Mouse (Mus musculus): Measurements from ENCODE around the gene Pik3r6. TPM values are rescaled to one million over a fixed set of nuclear protein-coding genes. Genes with fewer than 3 reads are reported as not detected.

Gene Pik3r6
- total RNA-seq, 2 experiments from 2014 or later, result 3.8 to 4.1 TPM

- intact Hi-C loops (cut with DNase I), result loop anchor here (10.0 kb wide), 1 partner anchor 243 kb away; no protein-coding TSS in a partner anchor
- no peak for DNase-seq (ENCODE audit: low spot score in 2 of 2)
These were observed 59.4 kb downstream of the Pik3r6 start for GRCm38 (mm10) chr11:68561957-68562950.

GRCm38 (mm10) chr11:68564356-68565031, 61.7 kb downstream of the Pik3r6 start:
- intact Hi-C loops (cut with DNase I), result loop anchor here (5.0 to 10.0 kb wide), 2 partner anchors 128 to 240 kb away; partner anchors contain the start of gene Myh10
- DNase-seq (ENCODE audit: low spot score in 2 of 2), result no peak

GRCm38 (mm10) chr11:68565032-68565429, 62.2 kb downstream of the Pik3r6 start:
- intact Hi-C loops (cut with DNase I), result loop anchor here (5.0 to 10.0 kb wide), 2 partner anchors 127 to 240 kb away; partner anchors contain the start of gene Myh10

DNA sequence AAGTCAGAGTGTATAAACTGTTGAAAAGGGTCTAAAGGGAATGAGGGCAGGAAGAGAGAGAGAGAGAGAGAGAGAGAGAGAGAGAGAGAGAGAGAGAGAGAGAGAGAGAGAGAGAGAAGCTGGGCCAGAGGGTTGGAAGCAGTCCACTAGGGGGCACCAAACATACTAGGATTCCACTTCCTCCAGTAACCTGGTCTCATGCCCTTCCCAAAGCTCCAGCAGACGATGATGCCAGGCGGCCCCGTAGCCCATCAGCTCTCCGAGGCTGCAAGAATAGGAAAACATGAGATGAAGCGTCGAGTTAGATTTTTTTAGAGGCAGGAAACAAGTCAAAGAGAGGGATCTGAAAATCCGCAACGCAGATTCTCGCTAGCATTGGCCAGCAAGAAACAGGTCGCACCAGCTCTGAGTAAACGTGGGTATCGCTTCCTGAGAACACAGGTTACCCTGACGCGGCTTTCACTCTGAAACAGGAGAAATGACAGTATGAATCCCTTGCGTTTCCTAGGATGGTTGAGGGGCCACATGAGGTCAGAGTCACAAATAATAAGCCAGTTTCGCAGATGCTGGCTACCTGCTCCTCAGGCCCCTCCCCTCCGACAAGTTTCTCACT, 63.7 kb downstream of the Pik3r6 start:
- DNase-seq (ENCODE audit: low spot score in 2 of 2), result peak; percentile 92
- intact Hi-C loops (cut with DNase I), result loop anchor here (5.0 to 10.0 kb wide), 2 partner anchors 126 to 238 kb away; partner anchors contain the start of gene Myh10

More at GRCm38 (mm10) chr11:68565032-68565429, 62.2 kb downstream of the Pik3r6 start:
- no peak for DNase-seq (ENCODE audit: low spot score in 2 of 2)

DNA sequence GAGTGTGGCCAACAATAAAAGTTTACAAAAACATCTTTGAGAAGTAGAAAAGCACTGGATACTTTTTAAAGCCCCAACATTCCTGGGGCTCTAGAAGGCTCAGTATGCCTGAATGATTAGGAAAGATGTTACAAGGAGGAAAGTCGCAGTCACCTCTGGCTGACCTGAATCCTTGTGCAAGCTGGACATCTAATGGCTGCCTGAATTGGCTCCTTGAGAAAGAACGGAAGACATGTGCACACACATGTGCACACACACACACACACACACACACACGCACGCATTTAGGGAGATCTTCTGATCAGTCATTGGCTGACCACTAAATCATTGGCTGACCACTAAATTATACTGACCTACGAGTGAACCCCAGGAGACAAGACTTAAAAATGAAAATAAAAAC, 68.0 kb downstream of the Pik3r6 start:
- intact Hi-C loops (cut with DNase I), result no loop called here
- no peak for DNase-seq (ENCODE audit: low spot score in 2 of 2)

DNA sequence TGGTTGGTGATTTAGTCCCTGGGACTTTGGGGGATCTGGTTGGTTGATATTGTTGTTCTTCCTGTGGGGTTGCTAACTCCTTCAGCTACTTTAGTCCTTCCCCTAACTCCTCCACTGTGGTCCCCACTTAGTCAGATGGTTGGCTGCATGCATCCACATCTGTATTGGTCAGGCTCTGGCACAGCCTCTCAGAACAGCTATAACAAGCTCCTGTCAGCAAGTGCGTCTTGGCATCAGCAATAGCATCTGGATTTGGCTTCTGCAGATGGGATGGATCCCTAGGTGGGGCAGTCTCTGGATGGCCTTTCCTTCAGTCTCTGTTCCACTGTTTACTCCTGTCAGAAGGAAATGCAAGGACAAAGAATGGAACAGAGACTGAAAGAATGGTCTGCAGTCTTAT, 74.3 kb downstream of the Pik3r6 start:
- intact Hi-C loops (cut with DNase I), result no loop called here
- DNase-seq (ENCODE audit: low spot score in 2 of 2), result no peak

DNA sequence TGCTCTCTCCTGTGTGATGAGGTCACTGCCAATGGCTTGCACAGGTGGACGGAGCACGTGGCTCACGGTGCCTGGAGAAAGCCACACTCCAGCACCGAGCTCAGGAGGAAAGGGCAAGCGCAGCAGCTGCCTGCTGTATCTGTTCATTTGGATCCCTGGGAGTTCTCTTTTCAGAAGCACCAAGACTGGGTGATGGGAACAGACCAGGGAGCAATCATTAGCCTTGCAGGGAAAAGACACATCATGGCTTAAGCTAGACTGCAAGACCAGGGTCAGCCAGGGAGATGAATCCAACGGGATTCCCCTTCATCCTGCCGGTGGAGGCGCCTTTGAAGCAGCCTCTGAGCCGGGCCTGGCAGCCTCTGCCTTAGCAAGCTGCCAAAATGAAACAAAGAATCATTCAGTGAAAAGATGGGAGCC, 76.7 kb downstream of the Pik3r6 start:
- intact Hi-C loops (cut with DNase I), result no loop called here
- DNase-seq (ENCODE audit: low spot score in 2 of 2), result peak; percentile 63 to 64

DNA sequence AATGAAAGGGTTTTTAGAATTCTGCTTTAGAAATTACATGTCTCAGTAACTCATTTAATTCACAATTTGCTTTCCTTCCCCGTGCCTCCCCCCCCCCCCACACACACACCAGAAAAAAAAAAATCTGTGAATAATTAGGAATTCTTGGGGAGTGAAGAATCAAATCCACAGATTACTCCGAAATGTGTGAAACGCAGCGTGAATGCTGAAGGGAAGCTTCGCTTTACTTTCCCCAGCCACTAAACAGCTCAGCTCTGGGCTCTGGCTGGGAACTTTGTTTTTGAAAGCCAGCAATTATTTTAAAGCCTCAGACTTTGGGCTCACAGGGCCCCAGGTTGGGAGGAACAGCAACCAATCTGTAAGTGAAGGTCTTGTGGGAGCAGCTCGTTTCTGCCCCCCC, 77.7 kb downstream of the Pik3r6 start:
- DNase-seq (ENCODE audit: low spot score in 2 of 2), result no peak
- intact Hi-C loops (cut with DNase I), result no loop called here

DNA sequence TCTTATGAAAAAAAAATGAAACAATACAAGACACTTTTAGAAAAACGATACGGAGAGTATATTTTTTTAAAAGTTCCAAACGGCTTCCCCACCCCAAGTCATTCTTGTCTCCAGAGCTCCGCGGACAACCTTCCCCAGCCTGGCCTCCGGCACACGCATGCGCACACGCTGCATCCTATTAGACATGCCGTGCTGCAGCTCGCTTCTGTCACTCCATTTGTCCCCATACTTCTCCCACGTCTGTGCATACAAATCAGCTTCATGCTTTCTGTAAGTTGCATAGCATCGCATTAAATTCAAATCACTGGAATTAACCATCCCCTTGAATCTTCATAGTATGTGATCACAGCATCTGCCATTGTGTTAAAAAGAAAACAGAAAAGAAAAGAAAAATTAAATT, 80.4 kb downstream of the Pik3r6 start:
- intact Hi-C loops (cut with DNase I), result no loop called here
- peak; percentile 70 to 76 for DNase-seq (ENCODE audit: low spot score in 2 of 2)

DNA sequence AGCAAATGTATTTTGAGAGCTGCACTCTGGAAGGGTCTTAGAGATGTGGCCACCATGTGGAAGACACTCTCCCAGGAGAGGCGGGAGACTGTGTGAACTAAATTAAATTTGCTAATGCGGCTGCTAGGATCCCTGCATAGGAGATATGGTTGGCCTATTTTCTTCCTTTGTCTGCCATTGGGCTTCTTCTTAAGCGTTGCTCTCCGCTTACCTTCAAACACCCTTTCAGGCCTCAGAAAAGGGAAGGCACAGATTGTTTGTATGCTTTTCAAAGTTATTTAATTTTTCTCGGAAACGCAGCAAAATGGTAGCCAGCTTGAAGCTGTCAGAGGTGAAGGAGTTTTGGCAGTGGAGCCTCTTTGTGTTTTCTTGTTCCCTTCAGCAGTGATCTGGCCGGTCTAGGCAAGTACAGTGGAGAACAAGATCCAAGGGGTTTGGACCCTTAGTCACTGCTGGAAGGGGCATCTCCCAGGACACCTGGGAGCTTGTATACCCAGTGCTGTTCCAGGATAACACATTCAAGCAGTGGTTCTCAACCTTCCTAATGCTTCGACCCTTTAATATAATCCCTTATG, 81.2 kb downstream of the Pik3r6 start:
- intact Hi-C loops (cut with DNase I), result no loop called here
- DNase-seq (ENCODE audit: low spot score in 2 of 2), result no peak

DNA sequence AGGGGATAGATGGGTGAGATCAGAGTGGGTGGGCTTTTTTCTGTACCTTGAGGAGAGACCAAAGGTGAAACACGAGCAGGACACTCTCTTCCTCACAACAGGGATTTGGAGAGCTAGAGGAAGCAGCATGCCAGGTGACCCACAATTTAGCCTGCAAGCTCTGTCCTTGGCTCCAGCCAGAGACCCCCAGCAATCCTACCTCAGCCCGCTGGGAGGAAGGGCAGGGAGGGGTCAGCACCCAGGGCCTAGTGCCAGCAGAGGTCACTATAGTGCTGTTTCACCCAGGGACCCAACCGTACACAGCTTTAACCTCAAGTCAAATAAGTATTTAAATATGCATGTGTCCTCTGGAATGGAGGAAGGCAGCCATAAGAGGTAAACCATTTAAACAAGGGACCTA, 83.1 kb downstream of the Pik3r6 start:
- no peak for DNase-seq (ENCODE audit: low spot score in 2 of 2)
- intact Hi-C loops (cut with DNase I), result loop anchor here (5.0 kb wide), 1 partner anchor 106 kb away; the partner anchor contains the start of gene Myh10

GRCm38 (mm10) chr11:68586721-68587120, 83.9 kb downstream of the Pik3r6 start, which contains the start of gene Ccdc42:
Gene Ccdc42, plus strand, starts transcription at chr11:68587021.
- DNase-seq (ENCODE audit: low spot score in 2 of 2), result no peak
- intact Hi-C loops (cut with DNase I), result loop anchor here (5.0 kb wide), 1 partner anchor 106 kb away; the partner anchor contains the start of gene Myh10

DNA sequence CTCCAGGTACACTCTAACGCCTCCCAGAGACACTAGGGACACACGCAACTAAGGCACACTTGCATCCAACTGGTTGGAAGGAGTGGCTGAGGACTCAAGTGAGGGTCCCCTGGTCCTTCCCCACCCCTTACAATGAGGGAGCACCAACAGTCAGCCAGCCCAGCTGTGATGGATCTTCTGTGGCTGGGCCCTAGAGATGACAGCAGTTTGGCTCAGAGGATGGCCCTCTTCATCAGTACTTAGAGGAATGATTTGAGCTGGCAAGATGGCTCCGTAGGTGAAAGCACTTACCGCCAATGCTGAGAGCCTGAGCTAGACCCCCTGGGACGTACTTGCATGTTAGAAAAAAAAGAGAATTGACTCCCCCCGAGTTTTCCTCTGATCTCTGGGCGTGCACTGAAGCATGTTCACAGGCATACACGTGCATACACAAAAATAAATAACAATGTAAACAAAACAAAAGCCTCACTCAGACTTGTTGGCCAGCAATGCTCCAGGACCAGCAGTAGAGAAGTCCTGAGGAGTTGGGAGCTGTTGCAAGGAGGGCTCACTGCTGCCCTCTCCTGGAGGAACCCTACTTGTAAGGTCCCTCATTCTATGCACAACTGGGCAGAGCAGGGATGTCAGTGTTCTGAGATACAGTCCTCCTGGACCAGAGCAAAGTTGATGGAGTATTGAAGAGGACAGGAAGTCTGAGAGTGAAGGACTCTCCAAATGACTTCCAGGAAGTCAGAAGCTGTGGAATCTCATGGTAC, 86.4 kb downstream of the Pik3r6 start:
- intact Hi-C loops (cut with DNase I), result loop anchor here (5.0 kb wide), 1 partner anchor 103 kb away; the partner anchor contains the start of gene Myh10
- DNase-seq (ENCODE audit: low spot score in 2 of 2), result peak; percentile 77 to 87

GRCm38 (mm10) chr11:68591708-68592107, 88.9 kb downstream of the Pik3r6 start:
- intact Hi-C loops (cut with DNase I), result no loop called here
- DNase-seq (ENCODE audit: low spot score in 2 of 2), result no peak

GRCm38 (mm10) chr11:68593247-68593646, 90.4 kb downstream of the Pik3r6 start:
- intact Hi-C loops (cut with DNase I), result no loop called here
- no peak for DNase-seq (ENCODE audit: low spot score in 2 of 2)

DNA sequence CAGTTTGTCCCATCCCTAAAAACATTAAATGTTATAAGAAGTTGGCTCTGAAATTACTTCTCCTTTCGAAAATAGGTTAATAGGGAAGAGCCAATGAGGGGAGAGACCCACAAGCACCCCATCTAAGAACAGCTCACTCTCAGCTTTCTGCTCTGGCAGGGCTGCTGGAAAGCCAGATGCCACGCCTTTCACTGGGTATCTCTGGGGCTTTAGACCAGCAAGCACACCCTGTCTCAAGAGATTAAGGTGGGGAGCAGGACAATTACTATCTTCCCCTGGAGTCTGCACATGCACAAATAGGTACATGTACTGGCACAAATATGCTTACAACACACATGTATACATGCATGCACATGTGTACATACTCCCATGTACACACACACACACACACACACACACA, 95.1 kb downstream of the Pik3r6 start:
- intact Hi-C loops (cut with DNase I), result no loop called here
- DNase-seq (ENCODE audit: low spot score in 2 of 2), result no peak

GRCm38 (mm10) chr11:68600551-68601021, 97.8 kb downstream of the Pik3r6 start:
- intact Hi-C loops (cut with DNase I), result no loop called here
- no peak for DNase-seq (ENCODE audit: low spot score in 2 of 2)

DNA sequence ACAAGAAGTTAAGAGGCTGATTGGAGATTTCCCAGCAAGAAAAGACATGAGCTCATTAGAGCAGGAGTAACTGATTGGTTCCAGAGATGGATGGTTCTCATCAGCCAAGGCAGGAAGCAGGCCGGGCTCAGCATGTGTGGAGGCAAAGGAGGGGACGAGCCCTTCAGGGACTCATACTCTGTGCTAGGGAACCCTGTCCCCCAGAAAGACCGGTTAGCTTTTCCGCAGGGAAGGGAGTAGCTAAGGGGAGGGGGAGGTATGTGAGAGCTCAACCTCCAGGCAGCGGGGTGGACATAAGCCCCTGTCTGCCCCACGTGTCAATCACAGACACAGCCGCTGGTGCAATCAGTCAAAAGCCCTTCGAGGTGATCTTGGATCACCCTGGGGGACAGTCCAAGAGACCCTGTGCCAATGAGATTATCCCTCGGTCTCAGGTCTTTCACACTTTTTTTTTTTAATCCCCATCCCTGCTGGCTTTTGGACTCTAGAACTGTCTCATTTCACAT, 98.7 kb downstream of the Pik3r6 start:
- intact Hi-C loops (cut with DNase I), result no loop called here
- DNase-seq (ENCODE audit: low spot score in 2 of 2), result no peak

Measured in left cerebral cortex, postnatal 14 days (tissue).